Mouse (Mus musculus) stomach, embryonic 16.5 days (tissue): ENCODE data around the gene Tsc2. TPM values are rescaled to one million over a fixed set of nuclear protein-coding genes. Genes with fewer than 3 reads are reported as not detected.

Experiments
- ATAC-seq: fragments of 200-750 bp; cut with Nextera tagmentation; 2 replicates; pipeline ENCODE4 v1.8.0; 2017; ENCODE audit warnings: moderate number of reproducible peaks, moderate TSS enrichment; ENCODE audit not compliant: insufficient read depth, low FRiP score
- H3K27ac ChIP-seq: fragments of 300-500 bp; sonication (generic); 2 replicates; pipeline ENCODE4 v1.5.1; 2014; ENCODE audit warnings: low read length
- H3K27me3 ChIP-seq: fragments of 300-500 bp; sonication (generic); 2 replicates; pipeline ENCODE4 v1.6.1; 2014; ENCODE audit warnings: low read length, control low read depth, mixed read lengths; ENCODE audit not compliant: control insufficient read depth, insufficient read depth
- H3K36me3 ChIP-seq: fragments of 300-500 bp; sonication (generic); 2 replicates; pipeline ENCODE4 v1.6.1; 2014; ENCODE audit warnings: low read length; ENCODE audit not compliant: control insufficient read depth, insufficient read depth
- H3K4me1 ChIP-seq: fragments of 300-500 bp; sonication (generic); 2 replicates; pipeline ENCODE4 v1.6.1; 2014; ENCODE audit warnings: low read length, control low read depth, mixed read lengths; ENCODE audit not compliant: control insufficient read depth, insufficient read depth
- H3K4me2 ChIP-seq: fragments of 300-500 bp; sonication (generic); 2 replicates; pipeline ENCODE4 v1.6.1; 2014; ENCODE audit warnings: low read depth, low read length, mixed read lengths
- H3K4me3 ChIP-seq: fragments of 300-500 bp; sonication (generic); replicated peaks from 2 replicates; pipeline ENCODE4 v1.5.1; 2014; ENCODE audit warnings: mild to moderate bottlenecking, low read length
- H3K9ac ChIP-seq: fragments of 300-500 bp; sonication (generic); 2 replicates; pipeline ENCODE4 v1.6.1; 2014; ENCODE audit warnings: low read length
- H3K9me3 ChIP-seq: fragments of 300-500 bp; sonication (generic); replicated peaks from 2 replicates; pipeline ENCODE4 v1.6.1; 2016; ENCODE audit warnings: low read length, control low read depth; ENCODE audit not compliant: control insufficient read depth
- WGBS: fragments of 180-500 bp; shearing (Covaris S2); extraction: QIAGEN DNeasy Blood & Tissue Kit; methylation state at CpG from one replicate; pipeline ENCODE4 v1.1.7; 2014; 5-methylcytosine and 5-hydroxymethylcytosine counted together
- polyA plus RNA-seq: library from polyadenylated mRNA; unstranded; fragments of >200 nt; fragmentation: Nextera tagmentation; extraction: Ambion mirVana; gene quantifications from 2 replicates; pipeline ENCODE4 v1.2.1, GENCODE M21; 2015

Tsc2 gene
- polyA plus RNA-seq, 1 experiment from 2014 or later, result 53.1 TPM

DNA sequence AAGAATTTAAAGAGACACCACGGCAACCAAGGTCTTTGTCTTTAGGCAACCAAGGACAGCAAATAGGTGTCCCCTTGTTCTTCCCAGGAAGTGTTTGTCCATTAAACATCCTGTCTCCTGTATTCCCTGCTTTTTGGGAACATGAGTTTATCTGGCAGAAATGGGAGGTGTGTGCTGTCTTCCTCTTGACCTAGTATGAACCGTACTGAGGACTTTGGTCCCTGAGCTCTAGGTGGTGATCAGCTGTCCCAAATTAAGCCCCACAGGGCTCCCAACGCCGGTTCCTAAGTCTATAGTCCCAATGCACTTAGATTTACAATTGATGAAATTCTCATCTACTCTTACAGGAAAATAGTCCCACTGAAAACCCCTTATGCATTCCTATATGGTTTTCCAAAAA lies 18.3 kb upstream of the Tsc2 start:
- Histone ChIP-seq H3K4me1 (peaks cover 12% of the 10 kb centered on the region), H3K4me3 (no peak overlapping the region), H3K27ac (no peak overlapping the region), H3K9ac (peak overlapping the region; percentile 93), H3K27me3 (no peaks in the 10 kb centered on the region), H3K9me3 (no peaks in the 10 kb centered on the region), H3K36me3 (no peaks in the 10 kb centered on the region), H3K4me2 (peak overlapping the region; percentile 99; the same call in 1 of the 2 replicates)
- no peak for ATAC-seq
- 70% methylated on average over 4 of the region's 4 CpGs for WGBS

- Histone ChIP-seq H3K4me3 (peak within 1 kb of the TSS; percentile 86), H3K27ac (peak within 1 kb of the TSS; percentile 33; the same call in 1 of the 2 replicates), H3K4me2 (peak within 1 kb of the TSS; percentile 99), H3K9me3 (no peaks in the 10 kb centered on the region), H3K9ac (peak within 1 kb of the TSS; percentile 93), H3K36me3 (no peaks in the 10 kb centered on the region), H3K4me1 (peaks cover 18% of the 10 kb centered on the region), H3K27me3 (no peaks in the 10 kb centered on the region)
- peak; percentile 74 for ATAC-seq
- under 1% methylated on average over 38 of the region's 41 CpGs for WGBS
These were observed 17.7 kb upstream of the Tsc2 start, which contains the start of gene Slc9a3r2 for GRCm38 (mm10) chr17:24650070-24650616. Slc9a3r2 (minus strand) TSS chr17:24650327.

DNA sequence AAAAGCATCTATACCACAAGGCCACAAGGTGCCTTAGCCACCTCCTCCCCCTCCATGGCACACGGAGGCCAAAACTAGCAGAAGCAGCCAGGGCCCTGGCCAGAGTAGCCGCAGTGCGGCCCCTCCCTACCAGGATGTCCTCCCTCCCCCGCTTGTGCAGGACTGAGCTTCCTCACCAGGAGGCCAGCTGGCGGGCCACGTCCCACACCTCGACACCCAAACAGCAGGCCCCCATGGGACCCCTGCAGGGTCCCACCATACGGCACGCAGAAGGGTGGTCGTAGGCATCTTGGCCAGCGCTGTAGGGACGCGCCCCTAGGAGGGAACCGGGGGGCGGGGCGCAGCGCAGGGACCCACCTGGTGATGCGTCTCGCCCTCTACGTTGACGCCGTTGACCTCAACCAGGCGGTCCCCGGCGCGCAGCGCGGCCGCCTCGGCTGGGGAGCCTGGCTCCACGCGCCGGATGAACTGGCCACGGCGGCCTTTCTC lies 17.2 kb upstream of the Tsc2 start:
- H3K9ac ChIP-seq, result peak overlapping the region; percentile 93
- peak overlapping the region; percentile 99 for H3K4me2 ChIP-seq
- WGBS, result under 1% methylated on average over 35 of the region's 35 CpGs
- H3K4me1 ChIP-seq, result peaks cover 23% of the 10 kb centered on the region
- H3K27me3 ChIP-seq, result no peaks in the 10 kb centered on the region
- H3K4me3 ChIP-seq, result peak overlapping the region; percentile 86
- H3K9me3 ChIP-seq, result no peaks in the 10 kb centered on the region
- H3K36me3 ChIP-seq, result no peaks in the 10 kb centered on the region
- ATAC-seq, result peak; percentile 34; the same call in 1 of the 2 replicates
- H3K27ac ChIP-seq, result peak overlapping the region; percentile 33; the same call in 1 of the 2 replicates

- Histone ChIP-seq H3K4me1 (peaks cover 28% of the 10 kb centered on the region), H3K36me3 (no peaks in the 10 kb centered on the region), H3K27me3 (no peaks in the 10 kb centered on the region), H3K27ac (no peak overlapping the region), H3K4me3 (peak overlapping the region; percentile 86), H3K9me3 (no peaks in the 10 kb centered on the region), H3K4me2 (peak overlapping the region; percentile 99), H3K9ac (peak overlapping the region; percentile 93)
- 73% methylated on average over 10 of the region's 10 CpGs for WGBS
- no peak for ATAC-seq
These were observed 16.4 kb upstream of the Tsc2 start for GRCm38 (mm10) chr17:24648731-24649377.

- Histone ChIP-seq H3K27me3 (no peaks in the 10 kb centered on the region), H3K9ac (peak overlapping the region; percentile 28; the same call in 1 of the 2 replicates), H3K4me3 (peak overlapping the region; percentile 5; the same call in 1 of the 2 replicates), H3K4me2 (no peak overlapping the region), H3K9me3 (no peaks in the 10 kb centered on the region), H3K27ac (peak overlapping the region; percentile 53), H3K4me1 (peaks cover 28% of the 10 kb centered on the region), H3K36me3 (no peaks in the 10 kb centered on the region)
- no peak for ATAC-seq
- 80% methylated on average over 11 of the region's 11 CpGs for WGBS
These were observed 15.1 kb upstream of the Tsc2 start for GRCm38 (mm10) chr17:24647493-24647892.

- no peak overlapping the region for H3K27ac ChIP-seq
- WGBS, result 84% methylated on average over 4 of the region's 4 CpGs
- H3K9me3 ChIP-seq, result no peaks in the 10 kb centered on the region
- peaks cover 28% of the 10 kb centered on the region for H3K4me1 ChIP-seq
- no peak for ATAC-seq
- no peaks in the 10 kb centered on the region for H3K27me3 ChIP-seq
- no peak overlapping the region for H3K4me3 ChIP-seq
- no peak overlapping the region for H3K9ac ChIP-seq
- H3K36me3 ChIP-seq, result no peaks in the 10 kb centered on the region
- H3K4me2 ChIP-seq, result no peak overlapping the region
These were observed 14.0 kb upstream of the Tsc2 start for GRCm38 (mm10) chr17:24646381-24646780.

- H3K4me2 ChIP-seq, result no peak overlapping the region
- H3K4me1 ChIP-seq, result peaks cover 28% of the 10 kb centered on the region
- peak overlapping the region; percentile 43; the same call in 1 of the 2 replicates for H3K27ac ChIP-seq
- ATAC-seq, result no peak
- 75% methylated on average over 3 of the region's 3 CpGs for whole genome bisulfite sequencing
- no peaks in the 10 kb centered on the region for H3K27me3 ChIP-seq
- no peak overlapping the region for H3K4me3 ChIP-seq
- peak overlapping the region; percentile 46; the same call in 1 of the 2 replicates for H3K9ac ChIP-seq
- H3K36me3 ChIP-seq, result no peaks in the 10 kb centered on the region
- H3K9me3 ChIP-seq, result no peaks in the 10 kb centered on the region
These were observed 13.5 kb upstream of the Tsc2 start for GRCm38 (mm10) chr17:24645916-24646315.

DNA sequence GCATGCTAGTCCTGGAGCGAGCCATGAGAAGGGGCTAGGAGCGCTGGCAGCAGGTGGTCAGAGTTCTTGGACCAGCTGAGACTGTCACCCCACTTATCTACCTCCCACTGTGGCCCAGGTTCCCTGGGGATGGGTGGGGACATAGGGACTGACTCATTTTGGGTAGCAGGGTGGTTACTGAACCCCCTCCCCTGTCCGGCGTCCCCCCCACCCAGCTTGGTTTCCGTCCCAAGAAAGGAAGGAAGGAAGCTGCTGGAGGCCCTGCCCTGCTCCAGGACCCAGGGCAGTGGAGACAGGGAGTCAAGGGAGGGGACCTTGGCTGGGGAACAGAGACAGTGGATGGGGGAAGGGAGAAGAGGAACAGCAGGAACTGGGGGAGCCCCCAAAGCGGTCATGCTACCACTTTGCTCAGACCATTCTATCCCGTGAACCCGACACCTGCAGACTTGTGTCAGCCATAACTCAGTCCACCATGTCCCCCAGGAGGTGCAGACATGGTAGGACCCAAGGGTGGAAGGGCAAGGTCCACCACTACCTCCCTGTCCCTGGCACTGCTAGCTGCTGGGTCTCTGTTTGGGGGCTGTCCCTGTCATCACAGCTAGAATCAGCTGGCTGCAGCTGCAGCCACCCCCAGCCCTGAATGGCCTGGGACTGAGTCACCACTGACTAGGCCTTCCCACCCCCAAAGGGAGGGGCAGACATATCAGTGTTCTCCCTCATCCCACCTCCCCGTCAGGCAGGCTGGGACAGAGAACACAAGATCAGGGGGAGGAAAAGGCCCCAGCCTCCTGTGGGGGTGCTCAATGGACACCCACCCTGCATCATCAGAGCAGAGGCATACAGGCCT lies 12.7 kb upstream of the Tsc2 start:
- H3K27me3 ChIP-seq, result no peaks in the 10 kb centered on the region
- no peaks in the 10 kb centered on the region for H3K9me3 ChIP-seq
- WGBS, result 68% methylated on average over 9 of the region's 9 CpGs
- H3K36me3 ChIP-seq, result no peaks in the 10 kb centered on the region
- ATAC-seq, result no peak
- peaks cover 24% of the 10 kb centered on the region for H3K4me1 ChIP-seq
- peak overlapping the region; percentile 65 for H3K9ac ChIP-seq
- H3K4me2 ChIP-seq, result peak overlapping the region; percentile 1; the same call in 1 of the 2 replicates
- no peak overlapping the region for H3K4me3 ChIP-seq
- H3K27ac ChIP-seq, result peak overlapping the region; percentile 85
